Mouse (Mus musculus): ENCODE data around the gene Gpr182. TPM values are rescaled to one million over a fixed set of nuclear protein-coding genes. Genes with fewer than 3 reads are reported as not detected.
"Not testable (repeated sequence)": the region's sequence is repeated elsewhere in the genome, so short reads cannot be mapped to it uniquely, and the experiment has no call there.

The Gpr182 gene
- total RNA-seq (2015; ENCODE audit: low replicate concordance): not detected in 2 replicates
- 0.14 and 0.77 TPM in 2 replicates for total RNA-seq (2017; ENCODE audit: low replicate concordance)

DNA sequence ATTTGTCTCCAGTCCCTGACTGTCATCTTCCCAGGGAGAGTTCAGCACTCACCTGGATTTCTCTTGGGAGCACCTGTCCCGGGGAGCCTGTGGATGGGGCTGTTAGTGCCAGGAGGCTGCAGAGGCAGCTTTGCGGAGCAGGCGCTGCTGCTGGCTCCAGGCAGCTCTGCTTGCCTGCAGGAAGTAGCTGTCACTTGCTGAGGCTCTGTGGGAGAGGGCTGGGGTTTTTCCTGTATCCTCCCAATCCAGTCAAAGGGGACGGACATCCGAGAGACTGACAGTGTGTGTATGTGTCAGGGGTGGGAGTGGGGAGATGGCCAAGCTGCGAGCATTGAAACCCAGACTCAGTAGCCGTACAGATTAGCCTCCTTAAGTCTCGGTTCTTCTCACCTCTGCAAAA, at the start of gene Gpr182:
TSS of gene Gpr182 (minus strand) at position 185 of the 400 bp plus-strand sequence.
- ATAC-seq (replicated peaks; ENCODE audit: low FRiP score, poor library complexity, severe bottlenecking): no peak

DNA sequence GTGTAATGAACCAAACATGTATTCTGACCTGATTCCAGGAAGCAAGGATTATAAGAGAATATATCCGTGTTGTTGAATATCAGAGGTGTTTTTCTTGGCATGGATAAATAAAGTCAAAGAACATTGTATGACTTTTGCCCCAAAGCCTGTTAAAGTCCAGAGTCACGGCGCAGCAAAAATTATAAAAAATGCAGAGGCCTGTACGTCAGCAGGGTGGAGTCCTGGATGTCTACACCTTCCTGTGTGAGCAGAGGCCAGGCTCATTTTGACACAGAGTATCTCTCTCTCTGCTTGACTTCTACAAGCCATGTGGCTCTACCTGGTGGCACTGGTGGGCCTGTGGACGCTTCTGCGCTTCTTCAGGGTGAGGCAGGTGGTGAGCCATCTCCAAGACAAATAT, 49.4 kb upstream of the Gpr182 start, which contains the start of gene Rdh16:
TSS of gene Rdh16 (plus strand) at position 262 of the 400 bp plus-strand sequence.
- ATAC-seq (replicated peaks; ENCODE audit: low FRiP score, poor library complexity, severe bottlenecking): no peak

GRCm38 (mm10) chr10:127799295-127799694, 47.8 kb upstream of the Gpr182 start:
- ATAC-seq (replicated peaks; ENCODE audit: low FRiP score, poor library complexity, severe bottlenecking): no peak

GRCm38 (mm10) chr10:127785411-127785810, 33.9 kb upstream of the Gpr182 start:
- ATAC-seq (replicated peaks; ENCODE audit: low FRiP score, poor library complexity, severe bottlenecking): not testable (repeated sequence)

- not testable (repeated sequence) for ATAC-seq (replicated peaks; ENCODE audit: low FRiP score, poor library complexity, severe bottlenecking)
These were observed 30.8 kb upstream of the Gpr182 start for GRCm38 (mm10) chr10:127782321-127782720.

DNA sequence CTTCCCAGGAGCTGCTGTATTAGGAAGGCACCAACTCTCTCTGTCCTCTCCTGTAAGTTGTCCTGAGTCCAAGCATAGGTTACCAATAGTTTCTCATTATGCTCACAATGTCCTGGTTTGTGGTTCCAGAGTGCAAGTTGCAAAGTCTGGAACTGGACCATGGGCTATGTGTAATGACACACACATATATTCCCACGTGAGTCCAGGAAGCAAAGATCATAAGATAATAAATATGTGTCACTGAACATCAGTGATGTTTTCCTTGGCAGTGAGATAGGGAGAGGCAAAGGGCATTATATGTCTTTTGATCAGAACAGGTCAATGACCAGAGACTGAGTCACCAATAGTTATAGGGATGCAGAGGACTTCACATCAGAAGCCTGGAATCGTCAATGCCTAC, 24.5 kb upstream of the Gpr182 start, which contains the start of gene Rdh9:
TSS of gene Rdh9 (plus strand) at position 376 of the 400 bp plus-strand sequence.
- ATAC-seq (replicated peaks; ENCODE audit: low FRiP score, poor library complexity, severe bottlenecking): no peak

GRCm38 (mm10) chr10:127766564-127766963, 15.0 kb upstream of the Gpr182 start:
- ATAC-seq (replicated peaks; ENCODE audit: low FRiP score, poor library complexity, severe bottlenecking): no peak

- no peak for ATAC-seq (replicated peaks; ENCODE audit: low FRiP score, poor library complexity, severe bottlenecking)
These were observed 12.6 kb upstream of the Gpr182 start for GRCm38 (mm10) chr10:127763914-127764680.

DNA sequence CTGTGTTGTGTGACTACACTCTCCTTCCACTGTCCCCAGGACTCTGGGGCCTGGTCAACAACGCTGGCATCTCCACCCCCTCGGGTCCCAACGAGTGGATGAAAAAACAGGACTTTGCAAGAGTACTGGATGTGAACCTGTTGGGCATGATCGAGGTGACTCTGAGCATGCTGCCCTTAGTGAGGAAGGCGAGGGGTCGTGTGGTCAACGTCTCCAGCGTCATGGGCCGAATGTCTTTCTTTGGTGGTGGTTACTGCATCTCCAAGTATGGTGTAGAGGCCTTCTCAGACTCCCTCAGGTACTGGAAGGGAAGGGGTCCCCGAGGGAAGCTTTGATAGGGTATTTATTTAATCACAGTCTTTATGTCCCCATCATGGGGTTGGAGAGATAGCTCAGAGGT, 11.4 kb upstream of the Gpr182 start:
- ATAC-seq (replicated peaks; ENCODE audit: low FRiP score, poor library complexity, severe bottlenecking): not testable (repeated sequence)

DNA sequence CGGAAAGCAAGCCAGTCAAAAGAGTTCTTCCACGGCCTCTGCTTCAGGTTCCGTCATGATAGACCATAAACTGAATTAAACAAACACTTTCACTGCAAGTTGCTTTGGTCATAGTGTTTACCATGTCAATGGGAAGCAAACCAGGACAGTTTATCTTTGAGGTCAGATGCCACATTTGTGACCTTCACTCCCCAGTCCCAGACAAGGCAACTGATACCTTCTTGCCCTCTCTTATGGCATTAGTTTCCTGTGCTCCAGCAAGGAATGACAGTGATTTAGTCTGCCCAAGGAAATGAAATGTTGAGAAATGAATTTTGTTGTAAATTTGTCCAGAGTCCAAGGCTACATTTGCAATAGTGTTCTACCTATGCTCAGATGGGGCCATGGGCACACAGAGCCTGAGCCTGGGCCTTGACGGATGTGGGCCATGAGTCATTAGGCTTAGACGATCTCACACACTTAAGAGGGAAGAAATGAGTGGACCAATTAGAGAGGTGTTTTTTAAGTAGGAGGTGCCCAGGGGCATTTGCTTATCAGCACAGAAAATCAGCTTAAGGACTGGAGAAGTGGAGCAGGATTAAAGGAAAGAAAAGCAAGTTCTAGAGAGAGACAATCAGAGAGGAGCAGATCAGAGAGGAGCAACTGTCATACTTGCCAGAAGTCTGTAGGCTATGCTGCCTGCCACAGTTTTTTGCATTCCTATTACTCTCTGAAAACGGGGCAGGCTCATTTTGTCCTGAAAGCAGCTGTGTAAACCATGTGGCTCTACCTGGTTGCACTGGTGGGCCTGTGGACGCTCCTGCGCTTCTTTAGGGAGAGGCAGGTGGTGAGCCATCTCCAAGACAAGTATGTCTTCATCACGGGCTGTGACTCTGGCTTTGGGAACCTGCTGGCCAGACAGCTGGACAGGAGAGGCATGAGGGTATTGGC, 7.9 kb upstream of the Gpr182 start, which contains the start of the genes Rdh1 and Rdh16f1:
TSS of gene Rdh1 (plus strand) at position 541 of the 930 bp plus-strand sequence.
TSS of gene Rdh16f1 (plus strand) at position 607 of the 930 bp plus-strand sequence.
- no peak for ATAC-seq (replicated peaks; ENCODE audit: low FRiP score, poor library complexity, severe bottlenecking)

- no peak for ATAC-seq (replicated peaks; ENCODE audit: low FRiP score, poor library complexity, severe bottlenecking)
These were observed 4.4 kb upstream of the Gpr182 start for GRCm38 (mm10) chr10:127755770-127756468.

GRCm38 (mm10) chr10:127755246-127755645, 3.7 kb upstream of the Gpr182 start:
- ATAC-seq (replicated peaks; ENCODE audit: low FRiP score, poor library complexity, severe bottlenecking): no peak

GRCm38 (mm10) chr10:127754566-127755166, 3.1 kb upstream of the Gpr182 start:
- ATAC-seq (replicated peaks; ENCODE audit: low FRiP score, poor library complexity, severe bottlenecking): no peak

- no peak for ATAC-seq (replicated peaks; ENCODE audit: low FRiP score, poor library complexity, severe bottlenecking)
These were observed 1.3 kb downstream of the Gpr182 start for GRCm38 (mm10) chr10:127750136-127750777.

DNA sequence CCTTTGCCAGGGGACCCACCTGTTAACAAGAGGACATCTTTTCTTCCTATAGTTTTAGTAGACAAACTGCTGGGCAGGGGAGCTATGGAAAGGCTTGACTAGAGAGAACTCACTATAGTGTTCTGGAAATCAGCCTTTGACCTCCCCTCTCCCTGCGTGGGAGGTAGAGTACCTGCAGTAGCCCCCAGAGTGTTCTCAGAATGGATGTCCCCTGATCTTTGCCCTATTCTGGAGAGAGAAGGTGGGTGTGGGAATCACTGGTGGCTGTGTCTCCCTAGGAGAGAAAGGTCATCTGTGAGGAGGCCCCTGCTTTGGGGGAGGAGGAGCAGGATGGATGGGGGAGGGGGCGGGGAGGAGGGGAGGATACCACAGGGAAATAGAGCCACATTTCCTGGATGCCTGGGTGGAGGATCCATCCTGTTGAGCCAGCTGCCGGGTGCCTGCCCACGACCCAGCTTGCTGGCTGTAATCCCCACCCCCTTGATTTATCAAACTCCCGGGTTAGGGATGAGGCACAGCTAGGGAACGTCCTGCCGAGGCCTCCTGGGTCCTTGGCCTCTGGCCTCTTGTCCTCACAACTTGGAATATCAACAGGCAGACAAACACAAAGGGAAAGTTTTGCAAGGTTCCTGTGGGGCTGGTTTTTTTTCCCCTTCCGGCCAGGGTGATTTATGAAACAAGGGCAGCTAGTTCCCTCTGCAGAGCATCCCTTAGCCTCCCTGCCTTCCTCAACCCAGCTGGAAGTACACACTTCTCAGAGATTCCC, 2.5 kb downstream of the Gpr182 start:
- ATAC-seq (replicated peaks; ENCODE audit: low FRiP score, poor library complexity, severe bottlenecking): no peak

DNA sequence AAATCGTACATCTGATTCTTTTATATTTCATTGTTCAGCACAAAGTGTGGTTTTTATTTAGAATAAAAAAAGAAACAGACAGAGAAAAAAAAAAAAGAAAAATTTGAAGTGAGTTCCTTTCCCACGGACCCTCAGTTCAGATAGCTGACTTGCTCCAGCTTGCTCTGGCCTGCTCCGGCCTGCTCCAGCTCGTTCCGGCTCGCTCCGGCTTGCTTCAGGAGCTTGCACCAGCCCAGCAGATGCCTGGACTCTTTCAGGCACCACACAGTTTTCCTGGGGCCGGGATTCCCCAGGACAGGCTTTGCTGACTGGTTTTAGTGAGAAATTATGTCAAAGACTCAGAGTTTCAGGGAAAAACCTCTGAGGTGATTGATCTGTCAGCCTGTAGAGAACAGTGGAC, 4.3 kb downstream of the Gpr182 start:
- no peak for ATAC-seq (replicated peaks; ENCODE audit: low FRiP score, poor library complexity, severe bottlenecking)

DNA sequence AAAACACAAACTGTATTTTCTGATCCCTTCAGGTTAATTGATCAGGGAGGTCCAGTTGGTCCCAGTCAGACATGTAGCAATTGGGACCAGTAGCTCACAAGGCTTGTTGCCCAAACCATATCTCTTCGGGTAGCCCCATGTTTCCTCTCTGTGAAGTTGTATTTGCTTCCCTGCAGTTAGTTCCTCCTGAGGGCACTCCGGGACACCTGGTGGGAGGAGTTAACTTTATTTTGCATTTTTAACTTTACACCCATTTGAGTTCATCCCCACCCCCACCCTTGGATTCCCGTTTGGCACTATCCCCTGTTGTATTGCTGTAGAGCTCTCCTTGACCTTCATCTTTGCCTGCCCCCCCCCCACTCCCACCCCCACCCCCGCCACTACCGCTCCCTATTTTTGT, 5.6 kb downstream of the Gpr182 start:
- ATAC-seq (replicated peaks; ENCODE audit: low FRiP score, poor library complexity, severe bottlenecking): no peak

DNA sequence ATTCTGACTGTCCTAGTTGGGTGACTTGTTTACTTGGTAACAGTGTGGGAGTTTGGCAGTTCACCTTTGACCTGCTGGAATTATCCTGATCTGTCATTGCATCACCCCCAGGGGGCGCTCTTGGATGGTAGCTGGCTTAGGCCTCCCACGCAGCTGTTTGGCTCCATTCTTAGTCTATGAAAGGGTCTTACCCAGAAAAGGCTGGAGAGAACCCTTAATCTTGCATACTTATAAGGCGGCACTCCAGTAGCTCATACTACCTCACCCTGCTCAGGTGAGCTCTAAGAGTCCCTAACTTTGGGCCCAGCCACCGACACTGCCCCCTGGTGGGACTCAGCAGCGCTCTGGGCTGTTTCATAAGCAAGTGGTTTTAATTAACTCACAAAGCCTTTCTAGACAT, 6.9 kb downstream of the Gpr182 start:
- peak; percentile 63 for ATAC-seq (replicated peaks; ENCODE audit: low FRiP score, poor library complexity, severe bottlenecking)
